Mouse (Mus musculus) neural tube, embryonic 15.5 days (tissue): ENCODE results near the gene 2610301B20Rik. TPM values are rescaled to one million over a fixed set of nuclear protein-coding genes. Genes with fewer than 3 reads are reported as not detected.

Experiments used
- ATAC-seq: fragments of 200-750 bp; cut with Nextera tagmentation; 2 replicates; pipeline ENCODE4 v1.8.0; 2017; ENCODE audit warnings: mild to moderate bottlenecking, moderate TSS enrichment, moderate library complexity; ENCODE audit not compliant: low FRiP score
- H3K27ac ChIP-seq: fragments of 300-500 bp; sonication (generic); replicated peaks from 2 replicates; pipeline ENCODE4 v1.5.1; 2015; ENCODE audit warnings: mild to moderate bottlenecking, inconsistent platforms
- H3K27me3 ChIP-seq: fragments of 300-500 bp; sonication (generic); replicated peaks from 2 replicates; pipeline ENCODE4 v1.6.1; 2015; ENCODE audit warnings: inconsistent platforms
- H3K36me3 ChIP-seq: fragments of 300-500 bp; sonication (generic); 2 replicates; pipeline ENCODE4 v1.6.1; 2015; ENCODE audit warnings: inconsistent platforms
- H3K4me1 ChIP-seq: fragments of 300-500 bp; sonication (generic); 2 replicates; pipeline ENCODE4 v1.6.1; 2015; ENCODE audit warnings: inconsistent platforms
- H3K4me2 ChIP-seq: fragments of 300-500 bp; sonication (generic); 2 replicates; pipeline ENCODE4 v1.6.1; 2015; ENCODE audit warnings: inconsistent platforms, mild to moderate bottlenecking, moderate library complexity
- H3K4me3 ChIP-seq: fragments of 300-500 bp; sonication (generic); replicated peaks from 2 replicates; pipeline ENCODE4 v1.5.1; 2015; ENCODE audit warnings: mild to moderate bottlenecking, inconsistent platforms
- H3K9ac ChIP-seq: fragments of 300-500 bp; sonication (generic); replicated peaks from 2 replicates; pipeline ENCODE4 v1.6.1; 2015; ENCODE audit warnings: mild to moderate bottlenecking, inconsistent platforms
- H3K9me3 ChIP-seq: fragments of 300-500 bp; sonication (generic); replicated peaks from 2 replicates; pipeline ENCODE4 v1.6.1; 2016; ENCODE audit warnings: inconsistent platforms
- WGBS: fragments of 180-500 bp; shearing (Covaris S2); methylation state at CpG from one replicate; pipeline ENCODE4 v1.1.7; 2015; ENCODE audit warnings: mixed read lengths; 5-methylcytosine and 5-hydroxymethylcytosine counted together
- microRNA-seq: library from miRNA; unstranded; fragments of <30 nt; microRNA quantifications from one replicate; pipeline ENCODE4, GENCODE M21; 2017
- polyA plus RNA-seq: library from polyadenylated mRNA; unstranded; fragments of >200 nt; fragmentation: Nextera tagmentation; extraction: Ambion mirVana; gene quantifications from 2 replicates; pipeline ENCODE4 v1.2.1, GENCODE M21; 2015

2610301B20Rik gene
- polyA plus RNA-seq, 1 experiment from 2014 or later: 36.3 TPM

GRCm38 (mm10) chr4:10924541-10924940, 50.2 kb downstream of the 2610301B20Rik start:
- H3K9ac ChIP-seq: no peak overlapping the region
- 90% methylated on average over 5 of the region's 5 CpGs for WGBS
- no peak for ATAC-seq

GRCm38 (mm10) chr4:10926416-10926815, 52.1 kb downstream of the 2610301B20Rik start:
- no peaks in the 10 kb centered on the region for H3K9me3 ChIP-seq
- no peaks in the 10 kb centered on the region for H3K27me3 ChIP-seq
- H3K4me2 ChIP-seq: no peak overlapping the region
- ATAC-seq: no peak
- H3K27ac ChIP-seq: no peak overlapping the region
- H3K9ac ChIP-seq: no peak overlapping the region
- H3K4me3 ChIP-seq: no peak overlapping the region
- H3K36me3 ChIP-seq: no peaks in the 10 kb centered on the region
- WGBS: 94% methylated on average over 4 of the region's 4 CpGs
- H3K4me1 ChIP-seq: no peaks in the 10 kb centered on the region

More at GRCm38 (mm10) chr4:10924541-10924940, 50.2 kb downstream of the 2610301B20Rik start:
- H3K4me3 ChIP-seq: no peak overlapping the region
- no peaks in the 10 kb centered on the region for H3K36me3 ChIP-seq
- no peaks in the 10 kb centered on the region for H3K4me1 ChIP-seq
- H3K27me3 ChIP-seq: no peaks in the 10 kb centered on the region
- H3K4me2 ChIP-seq: no peak overlapping the region
- no peaks in the 10 kb centered on the region for H3K9me3 ChIP-seq
- no peak overlapping the region for H3K27ac ChIP-seq

- H3K27me3 ChIP-seq: no peaks in the 10 kb centered on the region
- no peak for ATAC-seq
- no peak overlapping the region for H3K4me2 ChIP-seq
- no peak overlapping the region for H3K27ac ChIP-seq
- no peak overlapping the region for H3K4me3 ChIP-seq
- no peaks in the 10 kb centered on the region for H3K36me3 ChIP-seq
- no peaks in the 10 kb centered on the region for H3K4me1 ChIP-seq
- H3K9ac ChIP-seq: no peak overlapping the region
- 93% methylated on average over 6 of the region's 6 CpGs for WGBS
- H3K9me3 ChIP-seq: no peaks in the 10 kb centered on the region
Measured at GRCm38 (mm10) chr4:10928158-10928557, 53.9 kb downstream of the 2610301B20Rik start.

- Histone ChIP-seq H3K9ac (no peak overlapping the region), H3K4me1 (no peaks in the 10 kb centered on the region), H3K27me3 (no peaks in the 10 kb centered on the region), H3K4me3 (no peak overlapping the region), H3K36me3 (no peaks in the 10 kb centered on the region), H3K4me2 (no peak overlapping the region), H3K9me3 (no peaks in the 10 kb centered on the region), H3K27ac (no peak overlapping the region)
- no peak for ATAC-seq
- 88% methylated on average over 3 of the region's 3 CpGs for WGBS
Measured at GRCm38 (mm10) chr4:10929726-10930125, 55.4 kb downstream of the 2610301B20Rik start.

- Histone ChIP-seq H3K27ac (no peak overlapping the region), H3K4me1 (no peaks in the 10 kb centered on the region), H3K9me3 (no peaks in the 10 kb centered on the region), H3K9ac (no peak overlapping the region), H3K36me3 (no peaks in the 10 kb centered on the region), H3K4me2 (no peak overlapping the region), H3K4me3 (no peak overlapping the region), H3K27me3 (no peaks in the 10 kb centered on the region)
- no peak for ATAC-seq
- WGBS: 91% methylated on average over 9 of the region's 9 CpGs
Measured at GRCm38 (mm10) chr4:10931040-10931439, 56.7 kb downstream of the 2610301B20Rik start.

- 19% methylated on average over 4 of the region's 4 CpGs for WGBS
- Histone ChIP-seq H3K9me3 (no peaks in the 10 kb centered on the region), H3K27me3 (no peaks in the 10 kb centered on the region), H3K9ac (no peak overlapping the region), H3K36me3 (no peaks in the 10 kb centered on the region), H3K4me3 (no peak overlapping the region), H3K4me1 (no peaks in the 10 kb centered on the region), H3K27ac (no peak overlapping the region), H3K4me2 (no peak overlapping the region)
- ATAC-seq: no peak
Measured at GRCm38 (mm10) chr4:10932091-10932745, 57.9 kb downstream of the 2610301B20Rik start.

- H3K4me3 ChIP-seq: no peak overlapping the region
- no peak overlapping the region for H3K4me2 ChIP-seq
- H3K9ac ChIP-seq: no peak overlapping the region
Measured at GRCm38 (mm10) chr4:10932782-10933181, 58.5 kb downstream of the 2610301B20Rik start.

GRCm38 (mm10) chr4:10936766-10937165, 62.5 kb downstream of the 2610301B20Rik start:
- ATAC-seq: no peak
- H3K27me3 ChIP-seq: no peaks in the 10 kb centered on the region
- H3K4me1 ChIP-seq: no peaks in the 10 kb centered on the region
- H3K27ac ChIP-seq: no peak overlapping the region
- H3K36me3 ChIP-seq: no peaks in the 10 kb centered on the region
- H3K9me3 ChIP-seq: no peaks in the 10 kb centered on the region
- 85% methylated on average over 4 of the region's 4 CpGs for WGBS
- H3K9ac ChIP-seq: no peak overlapping the region
- no peak overlapping the region for H3K4me2 ChIP-seq
- H3K4me3 ChIP-seq: no peak overlapping the region

More at GRCm38 (mm10) chr4:10932782-10933181, 58.5 kb downstream of the 2610301B20Rik start:
- 72% methylated on average over 5 of the region's 5 CpGs for WGBS
- no peaks in the 10 kb centered on the region for H3K4me1 ChIP-seq
- no peaks in the 10 kb centered on the region for H3K36me3 ChIP-seq
- no peak overlapping the region for H3K27ac ChIP-seq
- no peaks in the 10 kb centered on the region for H3K27me3 ChIP-seq
- no peak for ATAC-seq
- H3K9me3 ChIP-seq: no peaks in the 10 kb centered on the region

Small RNA genes lying within 50 kb of the gene (microRNA-seq; reads per million reads assigned to microRNA genes)
- gene Mir3471-1 (not detected), gene n-TSaga9 (1.6 reads per million)
